ENCODE assay signal across 9 mouse cellular contexts in the genomic region with DNA sequence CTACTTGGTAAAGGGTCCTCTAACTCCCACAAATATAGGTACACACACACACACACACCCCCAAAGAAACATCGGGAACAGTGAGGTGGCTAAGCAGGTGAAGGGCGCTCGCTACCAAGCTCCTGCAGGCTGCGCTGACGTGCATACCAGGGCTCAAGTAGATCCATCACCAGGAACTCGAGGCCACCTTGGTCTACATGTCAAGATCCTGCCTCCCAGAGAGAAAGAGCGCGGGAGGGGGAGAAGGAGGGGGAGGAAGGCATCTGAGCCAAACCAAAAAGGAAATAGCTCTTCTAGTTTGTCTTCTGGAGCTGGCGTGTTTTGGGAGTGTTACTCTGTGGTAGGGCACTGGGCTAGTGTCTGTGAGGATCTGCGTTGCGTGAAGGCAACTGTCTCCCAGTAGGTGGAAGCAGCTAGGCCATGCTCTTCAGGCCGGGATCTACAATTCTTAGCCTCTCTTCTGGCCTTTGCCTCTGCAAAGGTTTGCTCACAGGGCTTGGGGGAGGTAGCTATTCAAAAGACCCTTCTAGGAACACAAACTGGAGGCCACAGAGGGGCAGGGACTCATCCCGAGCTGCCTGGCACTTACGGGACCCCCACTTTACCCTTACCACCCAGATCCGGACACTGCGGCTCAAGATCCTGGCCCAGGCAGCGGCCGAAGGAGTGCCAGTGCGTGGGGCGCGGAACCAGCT. TPM values are rescaled to one million over a fixed set of nuclear protein-coding genes. Genes with fewer than 3 reads are reported as not detected.
DNase-seq lines count a peak whose midpoint lies in the region; ATAC-seq and TF ChIP-seq lines count a peak whose summit lies in the region.
"Had no signal": no experiment of that assay in that cellular context is flagged by ENCODE, and none has a peak within 500 bp of the region (broad histone marks: within the 10 kb centered on the region; RNA-seq: fewer than 3 reads in every experiment).

No protein-coding gene starts in this region.

- no peak overlapping the region for H3K4me2 ChIP-seq in hindbrain, embryonic 13.5 days
- no peak overlapping the region for H3K4me2 ChIP-seq in embryonic facial prominence, embryonic 15.5 days (replicated peaks)
- H3K4me2 ChIP-seq in liver, postnatal 0 days (ENCODE audit: low read depth, low read length): peak overlapping the region; percentile 81; the same call in 1 of the 2 replicates

- in situ Hi-C loops in ES-E14 (cut with MboI; ENCODE audit: low sequenced_read_pairs in 2 of 2, unreplicated experiment in 2 of 2): no loop called here

- peak overlapping the region; percentile 73; the same call in 1 of the 2 replicates for H3K27ac ChIP-seq in hindbrain, embryonic 10.5 days
- no peak overlapping the region for H3K27ac ChIP-seq in hindbrain, embryonic 13.5 days
- H3K27ac ChIP-seq in ES-E14 (ENCODE audit: insufficient read depth, low read depth, low read length, poor library complexity, severe bottlenecking): no peak overlapping the region
- H3K27ac ChIP-seq in embryonic facial prominence, embryonic 15.5 days (replicated peaks): no peak overlapping the region
- H3K27ac ChIP-seq in liver, postnatal 0 days (ENCODE audit: low read depth): no peak overlapping the region
- H3K27ac ChIP-seq: layer of hippocampus, adult 2 months had no signal

- no peak for TF ChIP-seq CTCF in liver, postnatal 0 days (IDR thresholded peaks at IDR 0.05; ENCODE audit: low read depth)

- H3K27me3 ChIP-seq in hindbrain, embryonic 10.5 days (ENCODE audit: insufficient read depth, poor library complexity, severe bottlenecking): peaks cover 24% of the 10 kb centered on the region
- H3K27me3 ChIP-seq in hindbrain, embryonic 13.5 days: peaks cover 32% of the 10 kb centered on the region
- no peaks in the 10 kb centered on the region for H3K27me3 ChIP-seq in embryonic facial prominence, embryonic 15.5 days
- H3K27me3 ChIP-seq in liver, postnatal 0 days (ENCODE audit: insufficient read depth, low read length): no peaks in the 10 kb centered on the region

- H3K36me3 ChIP-seq in hindbrain, embryonic 10.5 days: peaks cover 37% of the 10 kb centered on the region
- H3K36me3 ChIP-seq in hindbrain, embryonic 13.5 days: peaks cover 31% of the 10 kb centered on the region
- peaks cover 24% of the 10 kb centered on the region; the same call in 1 of the 2 replicates for H3K36me3 ChIP-seq in ES-E14 (ENCODE audit: control insufficient read depth, insufficient read depth, low read length, poor library complexity, severe bottlenecking)
- peaks cover 29% of the 10 kb centered on the region for H3K36me3 ChIP-seq in embryonic facial prominence, embryonic 15.5 days
- H3K36me3 ChIP-seq in liver, postnatal 0 days (replicated peaks; ENCODE audit: insufficient read depth, low read length): peaks cover 3% of the 10 kb centered on the region; the same call in 1 of the 2 replicates

- H3K4me1 ChIP-seq in hindbrain, embryonic 10.5 days (replicated peaks): peaks cover 27% of the 10 kb centered on the region
- peaks cover 11% of the 10 kb centered on the region for H3K4me1 ChIP-seq in hindbrain, embryonic 13.5 days (replicated peaks)
- peaks cover 0 to 17% of the 10 kb centered on the region in 2 experiments; a peak in 1 of 4 replicates for H3K4me1 ChIP-seq in ES-E14 (ENCODE audit: control insufficient read depth in 2 of 2, insufficient read depth in 2 of 2, low read length in 2 of 2, poor library complexity in 1 of 2)
- H3K4me1 ChIP-seq in embryonic facial prominence, embryonic 15.5 days: peaks cover 19% of the 10 kb centered on the region
- H3K4me1 ChIP-seq in liver, postnatal 0 days (ENCODE audit: insufficient read depth): peaks cover 11% of the 10 kb centered on the region

- H3K4me3 ChIP-seq in hindbrain, embryonic 10.5 days: no peak overlapping the region; the same call in 1 of the 2 replicates
- no peak overlapping the region for H3K4me3 ChIP-seq in hindbrain, embryonic 13.5 days
- peak overlapping the region; percentile 41 to 48; a peak in 3 of 4 replicates for H3K4me3 ChIP-seq in ES-E14 (ENCODE audit: insufficient read depth in 1 of 2, low read depth in 1 of 2, low read length in 2 of 2, poor library complexity in 1 of 2, severe bottlenecking in 1 of 2)
- H3K4me3 ChIP-seq in embryonic facial prominence, embryonic 15.5 days (replicated peaks): 0 out of 2 replicates have a peak overlapping the region, but pooled peaks have one; percentile 26
- no peak overlapping the region for H3K4me3 ChIP-seq in liver, postnatal 0 days (ENCODE audit: low read depth, low read length)

- no peak for TF ChIP-seq EP300 in liver, postnatal 0 days (IDR thresholded peaks at IDR 0.05; ENCODE audit: low read depth)

- no peak for DNase-seq in hindbrain, embryonic 10.5 days (ENCODE audit: low spot score)
- DNase-seq in ES-E14 (ENCODE audit: low read depth, low spot score): no peak
- no peak for DNase-seq in liver, postnatal 0 days
- no peak for DNase-seq in adrenal gland, postnatal 36 days
- no peak for DNase-seq in layer of hippocampus, adult 9-10 months (ENCODE audit: low spot score)

- no peak overlapping the region for H3K9ac ChIP-seq in hindbrain, embryonic 13.5 days
- peak overlapping the region; percentile 12; the same call in 1 of the 2 replicates for H3K9ac ChIP-seq in ES-E14 (ENCODE audit: insufficient read depth, low read depth, low read length, poor library complexity, severe bottlenecking)
- no peak overlapping the region for H3K9ac ChIP-seq in embryonic facial prominence, embryonic 15.5 days
- H3K9ac ChIP-seq in liver, postnatal 0 days (replicated peaks): no peak overlapping the region

- no peaks in the 10 kb centered on the region for H3K9me3 ChIP-seq in hindbrain, embryonic 10.5 days
- no peaks in the 10 kb centered on the region for H3K9me3 ChIP-seq in hindbrain, embryonic 13.5 days
- H3K9me3 ChIP-seq in ES-E14 (ENCODE audit: control insufficient read depth, insufficient read depth, low read depth, low read length): no peaks in the 10 kb centered on the region
- no peaks in the 10 kb centered on the region for H3K9me3 ChIP-seq in embryonic facial prominence, embryonic 15.5 days (replicated peaks)
- no peaks in the 10 kb centered on the region for H3K9me3 ChIP-seq in liver, postnatal 0 days (ENCODE audit: low read length)
- H3K9me3 ChIP-seq: heart, embryonic 10.5 days had no signal

- WGBS in hindbrain, embryonic 10.5 days: 87% methylated on average over 21 of the region's 21 CpGs
- WGBS in hindbrain, embryonic 13.5 days: 90% methylated on average over 21 of the region's 21 CpGs
- WGBS in embryonic facial prominence, embryonic 15.5 days: 82% methylated on average over 21 of the region's 21 CpGs
- 81% methylated on average over 21 of the region's 21 CpGs for WGBS in liver, postnatal 0 days (ENCODE audit: insufficient replicate concordance)

- ATAC-seq in hindbrain, embryonic 13.5 days (ENCODE audit: low FRiP score): no peak
- no peak for ATAC-seq in embryonic facial prominence, embryonic 15.5 days (ENCODE audit: insufficient number of reproducible peaks, low FRiP score, low TSS enrichment, low read depth)
- no peak for ATAC-seq in liver, postnatal 0 days

TF ChIP-seq in ES-E14, 5 proteins besides CTCF, POLR2A, EP300 and RAD21 (continues in another document):
- no peak for TF ChIP-seq ZC3H11A (IDR thresholded peaks at IDR 0.05; ENCODE audit: borderline replicate concordance, low read depth, low read length)
- no peak for TF ChIP-seq ZNF384 (IDR thresholded peaks at IDR 0.05; ENCODE audit: low read depth, low read length)
- no peak for TF ChIP-seq HCFC1 (IDR thresholded peaks at IDR 0.05; ENCODE audit: borderline replicate concordance, insufficient read depth, low read length)

RNA-seq across cellular contexts. Expression of a gene that starts 1.5 kb away (rescaled TPM):
- 6.9 and 7.4 TPM in 2 replicates for polyA plus RNA-seq in hindbrain, embryonic 10.5 days (2016; fragmentation: Nextera tagmentation; extraction: Ambion mirVana)
- 1.7 and 2.1 TPM in 2 replicates for polyA plus RNA-seq in hindbrain, embryonic 13.5 days (2015; fragmentation: Nextera tagmentation; extraction: Ambion mirVana)
- total RNA-seq in ES-E14 (2012; rRNA removed): 19.9 and 20.0 TPM in 2 replicates
- polyA plus RNA-seq in embryonic facial prominence, embryonic 15.5 days (2015; fragmentation: Nextera tagmentation; extraction: Ambion mirVana): 11.5 and 12.2 TPM in 2 replicates
- polyA plus RNA-seq in liver, postnatal 0 days (2015; fragmentation: Nextera tagmentation; extraction: Ambion mirVana): 1.9 and 3.3 TPM in 2 replicates
- total RNA-seq in adrenal gland, postnatal 36 days (2021): 1 to 10 TPM; 2.7 to 3.3 TPM

RNA-seq across cellular contexts. Expression of a gene that starts 8.6 kb away (rescaled TPM):
- 110 and 115 TPM in 2 replicates for polyA plus RNA-seq in hindbrain, embryonic 10.5 days (2016; fragmentation: Nextera tagmentation; extraction: Ambion mirVana)
- polyA plus RNA-seq in hindbrain, embryonic 13.5 days (2015; fragmentation: Nextera tagmentation; extraction: Ambion mirVana): 79.0 and 79.8 TPM in 2 replicates
- total RNA-seq in ES-E14 (2012; rRNA removed): 201 and 296 TPM in 2 replicates
- 121 TPM in 2 replicates for polyA plus RNA-seq in embryonic facial prominence, embryonic 15.5 days (2015; fragmentation: Nextera tagmentation; extraction: Ambion mirVana)
- polyA plus RNA-seq in liver, postnatal 0 days (2015; fragmentation: Nextera tagmentation; extraction: Ambion mirVana): 45.0 and 46.8 TPM in 2 replicates
- 10 to 100 TPM; 46.9 to 49.2 TPM for total RNA-seq in adrenal gland, postnatal 36 days (2021)

RNA-seq across cellular contexts. Expression of a gene that starts 14.5 kb away (rescaled TPM):
- 0.76 and 0.97 TPM in 2 replicates for polyA plus RNA-seq in hindbrain, embryonic 10.5 days (2016; fragmentation: Nextera tagmentation; extraction: Ambion mirVana)
- 0.43 and 0.57 TPM in 2 replicates for polyA plus RNA-seq in hindbrain, embryonic 13.5 days (2015; fragmentation: Nextera tagmentation; extraction: Ambion mirVana)
- 6.2 and 8.5 TPM in 2 replicates for total RNA-seq in ES-E14 (2012; rRNA removed)
- polyA plus RNA-seq in embryonic facial prominence, embryonic 15.5 days (2015; fragmentation: Nextera tagmentation; extraction: Ambion mirVana): 3.3 and 4.2 TPM in 2 replicates
- polyA plus RNA-seq in liver, postnatal 0 days (2015; fragmentation: Nextera tagmentation; extraction: Ambion mirVana): 0.90 and 1.4 TPM in 2 replicates
- total RNA-seq in adrenal gland, postnatal 36 days (2021): 1 to 10 TPM; 1.6 to 2.6 TPM

RNA-seq across cellular contexts. Expression of a gene that starts 32.9 kb away (rescaled TPM):
- 0.51 and 0.97 TPM in 2 replicates for polyA plus RNA-seq in hindbrain, embryonic 10.5 days (2016; fragmentation: Nextera tagmentation; extraction: Ambion mirVana)
- 2.0 and 3.6 TPM in 2 replicates for polyA plus RNA-seq in hindbrain, embryonic 13.5 days (2015; fragmentation: Nextera tagmentation; extraction: Ambion mirVana)
- total RNA-seq in ES-E14 (2012; rRNA removed): 2.1 and 2.9 TPM in 2 replicates
- 1.1 and 1.3 TPM in 2 replicates for polyA plus RNA-seq in embryonic facial prominence, embryonic 15.5 days (2015; fragmentation: Nextera tagmentation; extraction: Ambion mirVana)
- polyA plus RNA-seq in liver, postnatal 0 days (2015; fragmentation: Nextera tagmentation; extraction: Ambion mirVana): 0.09 and 0.17 TPM in 2 replicates
- under 1 TPM; 0.23 to 0.69 TPM for total RNA-seq in adrenal gland, postnatal 36 days (2021)

RNA-seq across cellular contexts. Expression of a gene that starts 34.9 kb away (rescaled TPM):
- 43.7 and 65.7 TPM in 2 replicates for polyA plus RNA-seq in hindbrain, embryonic 10.5 days (2016; fragmentation: Nextera tagmentation; extraction: Ambion mirVana)
- polyA plus RNA-seq in hindbrain, embryonic 13.5 days (2015; fragmentation: Nextera tagmentation; extraction: Ambion mirVana): 42.4 and 44.0 TPM in 2 replicates
- 202 and 424 TPM in 2 replicates for total RNA-seq in ES-E14 (2012; rRNA removed)
- polyA plus RNA-seq in embryonic facial prominence, embryonic 15.5 days (2015; fragmentation: Nextera tagmentation; extraction: Ambion mirVana): 212 and 261 TPM in 2 replicates
- polyA plus RNA-seq in liver, postnatal 0 days (2015; fragmentation: Nextera tagmentation; extraction: Ambion mirVana): 84.8 and 94.7 TPM in 2 replicates
- total RNA-seq in adrenal gland, postnatal 36 days (2021): 10 to 100 TPM; 28.7 to 48.2 TPM

Comparison
In these comparisons a context has a peak if more than half of its experiments do, and no peak if none do; other contexts are left out.
1. H3K4me3 ChIP-seq: peak in ES-E14 (2 of 2) and embryonic facial prominence, embryonic 15.5 days (single experiment); none in hindbrain, embryonic 10.5 days (single experiment), hindbrain, embryonic 13.5 days (single experiment) and liver, postnatal 0 days (single experiment).